Mouse (Mus musculus) liver, postnatal 0 days (tissue): ENCODE measurements around the gene Rangap1. TPM values are rescaled to one million over a fixed set of nuclear protein-coding genes. Genes with fewer than 3 reads are reported as not detected.

Source experiments
- ATAC-seq: fragments of 200-750 bp; cut with Nextera tagmentation; 2 replicates; pipeline ENCODE4 v1.8.0; 2017; ENCODE audit warnings: mild to moderate bottlenecking, moderate library complexity
- DNase-seq: peaks from one replicate; pipeline ENCODE4 v3.0.0-alpha.2; 2016
- H3K27ac ChIP-seq: fragments of 300-500 bp; sonication (generic); 2 replicates; pipeline ENCODE4 v1.5.1; 2014; ENCODE audit warnings: antibody characterized with exemption, moderate library complexity, mild to moderate bottlenecking, low read depth
- H3K27me3 ChIP-seq: fragments of 300-500 bp; sonication (generic); 2 replicates; pipeline ENCODE4 v1.6.1; 2014; ENCODE audit warnings: low read length, control low read depth, mixed read lengths; ENCODE audit not compliant: insufficient read depth
- H3K36me3 ChIP-seq: fragments of 300-500 bp; sonication (generic); replicated peaks from 2 replicates; pipeline ENCODE4 v1.6.1; 2014; ENCODE audit warnings: mild to moderate bottlenecking, control low read depth, low read length, moderate library complexity, mixed read lengths; ENCODE audit not compliant: insufficient read depth
- H3K4me1 ChIP-seq: fragments of 300-500 bp; sonication (generic); 2 replicates; pipeline ENCODE4 v1.6.1; 2014; ENCODE audit warnings: antibody characterized with exemption, mild to moderate bottlenecking, control low read depth; ENCODE audit not compliant: insufficient read depth
- H3K4me2 ChIP-seq: fragments of 300-500 bp; sonication (generic); 2 replicates; pipeline ENCODE4 v1.6.1; 2014; ENCODE audit warnings: low read depth, mild to moderate bottlenecking, low read length, moderate library complexity, mixed read lengths
- H3K4me3 ChIP-seq: fragments of 300-500 bp; sonication (generic); 2 replicates; pipeline ENCODE4 v1.5.1; 2014; ENCODE audit warnings: low read depth, low read length
- H3K9ac ChIP-seq: fragments of 300-500 bp; sonication (generic); replicated peaks from 2 replicates; pipeline ENCODE4 v1.6.1; 2014; ENCODE audit warnings: mild to moderate bottlenecking, moderate library complexity
- H3K9me3 ChIP-seq: fragments of 300-500 bp; sonication (generic); 2 replicates; pipeline ENCODE4 v1.6.1; 2016; ENCODE audit warnings: mild to moderate bottlenecking, control low read depth, low read length, mixed read lengths
- CTCF ChIP-seq: sonication (generic); IDR thresholded peaks from 2 replicates; pipeline ENCODE4 v1.5.1; 2016; ENCODE audit warnings: antibody characterized with exemption, low read depth
- EP300 ChIP-seq: IDR thresholded peaks from 2 replicates; pipeline ENCODE4 v1.6.1; 2016; ENCODE audit warnings: antibody characterized with exemption, low read depth, mild to moderate bottlenecking
- WGBS: fragments of 180-500 bp; shearing (Covaris S2); extraction: QIAGEN DNeasy Blood & Tissue Kit; methylation state at CpG from one replicate; pipeline ENCODE4 v1.1.7; 2014; ENCODE audit not compliant: insufficient replicate concordance; 5-methylcytosine and 5-hydroxymethylcytosine counted together
- polyA plus RNA-seq: library from polyadenylated mRNA; unstranded; fragments of >200 nt; fragmentation: Nextera tagmentation; extraction: Ambion mirVana; gene quantifications from 2 replicates; pipeline ENCODE4 v1.2.1, GENCODE M21; 2015

The Rangap1 gene
- polyA plus RNA-seq, 1 experiment from 2014 or later = 38.0 TPM

DNA sequence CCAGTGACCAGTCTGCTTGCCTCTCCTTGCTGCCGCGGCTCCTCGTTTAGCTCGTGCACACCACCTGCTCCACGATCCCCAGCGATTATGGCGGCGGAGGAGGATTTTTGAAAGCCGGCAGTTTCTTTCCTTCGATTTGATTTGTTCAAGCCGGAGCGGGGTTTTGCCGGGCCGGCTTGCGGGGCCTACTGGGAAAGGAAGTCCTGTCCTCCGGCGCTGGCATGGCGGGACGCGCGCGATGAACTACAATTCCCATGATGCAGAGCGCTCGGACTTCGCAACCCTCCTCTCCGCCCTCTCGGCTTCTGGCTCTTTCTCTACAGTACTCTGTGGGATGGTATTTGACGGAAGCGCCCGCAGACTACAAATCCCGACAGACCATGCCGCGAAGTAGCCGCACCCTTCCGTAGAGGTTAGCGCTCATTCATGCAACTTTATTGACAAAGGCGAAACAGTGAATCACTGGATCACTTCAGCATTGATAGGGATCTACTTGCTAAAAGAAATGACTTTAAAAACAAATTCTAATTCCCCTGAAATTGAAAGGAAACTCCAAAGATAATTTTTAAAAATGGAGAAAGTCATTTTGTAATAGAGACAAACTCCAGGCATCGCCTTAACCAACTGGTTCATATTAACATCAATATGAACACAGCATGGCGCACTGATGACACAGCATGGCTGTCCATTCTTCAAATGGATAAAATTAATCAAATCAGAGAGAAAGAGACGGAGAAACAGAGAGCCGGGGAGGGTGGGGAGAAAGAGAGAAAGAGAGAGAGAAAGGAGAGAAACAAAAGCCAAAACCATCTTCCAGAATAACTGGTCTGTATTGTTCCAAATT, 15.3 kb downstream of the Rangap1 start:
- H3K27me3 ChIP-seq = no peaks in the 10 kb centered on the region
- H3K4me3 ChIP-seq = peak overlapping the region; percentile 75
- DNase-seq (peak; percentile 98), ATAC-seq (peak; percentile 95)
- H3K27ac ChIP-seq = peak overlapping the region; percentile 90
- 7% methylated on average over 37 of the region's 41 CpGs for WGBS
- TF ChIP-seq EP300 (peak; percentile 83), CTCF (no peak)
- peak overlapping the region; percentile 77 for H3K9ac ChIP-seq
- H3K9me3 ChIP-seq = no peaks in the 10 kb centered on the region
- H3K36me3 ChIP-seq = peaks cover 11% of the 10 kb centered on the region
- peaks cover 14% of the 10 kb centered on the region for H3K4me1 ChIP-seq
- H3K4me2 ChIP-seq = peak overlapping the region; percentile 72

- Histone ChIP-seq H3K27ac (peak overlapping the region; percentile 90), H3K4me2 (peak overlapping the region; percentile 72), H3K9me3 (no peaks in the 10 kb centered on the region), H3K27me3 (no peaks in the 10 kb centered on the region), H3K9ac (peak overlapping the region; percentile 77), H3K36me3 (peaks cover 17% of the 10 kb centered on the region), H3K4me3 (peak overlapping the region; percentile 75), H3K4me1 (peaks cover 14% of the 10 kb centered on the region)
- WGBS = 2% methylated on average over 46 of the region's 49 CpGs
- TF ChIP-seq CTCF = 0 out of 2 replicates have a peak, but pooled peaks have one; percentile 6
- TF ChIP-seq EP300 = no peak
- DNase-seq = peak; percentile 85
- ATAC-seq = peak; percentile 72
These were observed 16.0 kb downstream of the Rangap1 start for GRCm38 (mm10) chr15:81729241-81729791.

DNA sequence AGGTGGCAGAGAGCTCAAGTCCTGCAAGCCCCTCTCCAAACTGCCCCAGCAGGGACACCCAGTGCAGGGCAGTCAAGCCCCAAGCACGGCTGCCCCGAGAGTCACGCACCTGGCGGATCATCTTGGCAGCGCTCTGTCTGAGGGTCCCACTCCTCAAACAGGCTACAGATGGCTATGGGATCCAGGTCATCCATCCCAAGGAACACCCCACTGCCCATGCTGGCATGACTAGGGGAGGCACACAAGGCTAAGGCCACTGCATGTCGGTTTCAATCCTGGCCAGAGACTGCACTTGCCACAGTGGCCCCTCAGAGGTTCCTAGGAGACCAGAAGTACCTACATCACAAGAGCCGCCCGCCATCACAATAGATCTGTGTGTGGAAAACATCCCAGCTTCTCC, 19.4 kb downstream of the Rangap1 start:
- no peak for DNase-seq
- ATAC-seq = no peak
- Histone ChIP-seq H3K36me3 (peaks cover 50% of the 10 kb centered on the region), H3K27ac (no peak overlapping the region), H3K4me1 (peaks cover 14% of the 10 kb centered on the region), H3K4me3 (no peak overlapping the region), H3K27me3 (no peaks in the 10 kb centered on the region), H3K9ac (no peak overlapping the region), H3K9me3 (no peaks in the 10 kb centered on the region), H3K4me2 (no peak overlapping the region)
- 97% methylated on average over 8 of the region's 8 CpGs for WGBS
- TF ChIP-seq CTCF = no peak
- TF ChIP-seq EP300 = no peak

DNA sequence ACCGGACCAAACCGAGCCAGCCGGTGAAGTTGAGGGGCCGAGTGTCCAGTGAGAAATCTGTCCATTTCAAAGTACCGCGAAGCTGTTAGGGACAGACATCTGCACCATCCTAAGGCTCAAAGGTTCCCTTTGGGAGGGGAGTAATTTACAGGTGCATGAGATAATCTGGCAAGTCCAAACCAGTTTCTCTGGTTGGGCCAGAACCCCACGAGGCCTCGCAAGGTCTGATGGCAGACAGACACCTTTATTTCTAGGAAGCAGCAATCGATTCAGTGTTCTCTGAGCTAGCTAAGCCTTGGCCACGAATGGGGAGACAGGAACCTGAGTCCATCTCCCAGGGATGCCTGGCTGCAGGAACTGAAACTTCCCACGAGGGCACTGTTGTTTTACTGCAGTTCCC, 21.7 kb downstream of the Rangap1 start:
- DNase-seq (no peak), ATAC-seq (no peak)
- H3K4me3 ChIP-seq = no peak overlapping the region
- no peaks in the 10 kb centered on the region for H3K27me3 ChIP-seq
- H3K27ac ChIP-seq = no peak overlapping the region
- H3K9ac ChIP-seq = no peak overlapping the region
- H3K9me3 ChIP-seq = no peaks in the 10 kb centered on the region
- TF ChIP-seq CTCF (no peak), EP300 (no peak)
- H3K36me3 ChIP-seq = peaks cover 73% of the 10 kb centered on the region
- H3K4me2 ChIP-seq = no peak overlapping the region
- WGBS = 91% methylated on average over 11 of the region's 11 CpGs
- peaks cover 12% of the 10 kb centered on the region for H3K4me1 ChIP-seq

GRCm38 (mm10) chr15:81722361-81722760, 23.0 kb downstream of the Rangap1 start:
- ATAC-seq (no peak), DNase-seq (no peak)
- no peaks in the 10 kb centered on the region; the same call in 1 of the 2 replicates for H3K4me1 ChIP-seq
- 89% methylated on average over 5 of the region's 5 CpGs for WGBS
- H3K9ac ChIP-seq = no peak overlapping the region
- no peak overlapping the region for H3K4me3 ChIP-seq
- peaks cover 82% of the 10 kb centered on the region for H3K36me3 ChIP-seq
- no peaks in the 10 kb centered on the region for H3K9me3 ChIP-seq
- TF ChIP-seq CTCF (no peak), EP300 (no peak)
- no peaks in the 10 kb centered on the region for H3K27me3 ChIP-seq
- H3K27ac ChIP-seq = no peak overlapping the region
- H3K4me2 ChIP-seq = no peak overlapping the region

DNA sequence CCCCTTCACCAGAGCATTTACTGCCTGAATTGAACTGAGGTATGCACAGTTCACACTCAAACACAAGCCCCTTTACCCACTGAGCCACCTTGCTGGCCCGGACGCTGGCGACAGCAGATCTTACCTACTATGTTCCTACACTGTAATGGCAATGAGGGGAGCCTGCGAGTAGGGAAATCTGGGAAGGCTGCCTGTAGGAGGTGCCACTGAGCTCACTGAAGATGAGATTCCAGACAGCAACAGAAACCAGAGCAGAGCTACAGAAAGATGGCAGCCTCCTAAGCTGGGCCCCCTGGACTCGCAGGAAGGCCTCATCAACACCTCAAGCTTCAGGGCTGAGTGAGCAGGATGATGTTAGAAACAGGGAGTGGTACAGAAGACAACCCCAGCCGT, 26.2 kb downstream of the Rangap1 start:
- Histone ChIP-seq H3K9ac (no peak overlapping the region), H3K4me3 (no peak overlapping the region), H3K4me1 (no peaks in the 10 kb centered on the region), H3K9me3 (no peaks in the 10 kb centered on the region), H3K27me3 (no peaks in the 10 kb centered on the region), H3K36me3 (peaks cover 93% of the 10 kb centered on the region), H3K27ac (no peak overlapping the region), H3K4me2 (no peak overlapping the region)
- TF ChIP-seq EP300 (no peak), CTCF (peak; percentile 26; the same call in 1 of the 2 replicates)
- DNase-seq (no peak), ATAC-seq (no peak)
- WGBS = 89% methylated on average over 6 of the region's 6 CpGs
